Mouse (Mus musculus) layer of hippocampus, postnatal 25 days (tissue): ENCODE measurements at regions not wholly inside any gene's neighbourhood (a gene's known extent, or its start where the extent isn't known, plus 50 kb on each side); places are given as distances from the start of the nearest gene placed in this dataset.

Experiments
- DNase-seq, 2 experiments: peaks; one replicate each; pipeline ENCODE4 v3.0.0; 2022; ENCODE audit warnings: mixed read lengths in 2 of 2, low spot score in 1 of 2; ENCODE audit errors: extremely low spot score in 1 of 2

- no peak for DNase-seq
Measured at GRCm38 (mm10) chr2:124718985-124719384, 348.9 kb upstream of the Slc24a5 start.

- no peak for DNase-seq
Measured at GRCm38 (mm10) chr2:124719820-124720478, 348.0 kb upstream of the Slc24a5 start.

GRCm38 (mm10) chr2:124720593-124721445, 347.1 kb upstream of the Slc24a5 start:
- DNase-seq = peak; percentile 17 to 30

GRCm38 (mm10) chr2:124724171-124724570, 343.8 kb upstream of the Slc24a5 start:
- DNase-seq = no peak

GRCm38 (mm10) chr2:124724827-124725480, 343.0 kb upstream of the Slc24a5 start:
- no peak for DNase-seq

- DNase-seq = no peak
Measured at GRCm38 (mm10) chr2:124727979-124728378, 339.9 kb upstream of the Slc24a5 start.

GRCm38 (mm10) chr2:124732593-124732992, 335.3 kb upstream of the Slc24a5 start:
- DNase-seq = no peak

- no peak for DNase-seq
Measured at GRCm38 (mm10) chr2:124740848-124741247, 327.1 kb upstream of the Slc24a5 start.

GRCm38 (mm10) chr2:124742964-124743363, 325.0 kb upstream of the Slc24a5 start:
- no peak for DNase-seq

- no peak for DNase-seq
Measured at GRCm38 (mm10) chr2:124745045-124745444, 322.9 kb upstream of the Slc24a5 start.

GRCm38 (mm10) chr2:124747119-124747518, 320.8 kb upstream of the Slc24a5 start:
- no peak for DNase-seq

- peak in 1 of 2 experiments; percentile 21 for DNase-seq
Measured at GRCm38 (mm10) chr2:124747627-124748026, 320.3 kb upstream of the Slc24a5 start.

GRCm38 (mm10) chr2:124751832-124752231, 316.1 kb upstream of the Slc24a5 start:
- DNase-seq = no peak

GRCm38 (mm10) chr2:124753717-124754116, 314.2 kb upstream of the Slc24a5 start:
- DNase-seq = no peak

GRCm38 (mm10) chr2:124755244-124755643, 312.7 kb upstream of the Slc24a5 start:
- no peak for DNase-seq

- no peak for DNase-seq
Measured at GRCm38 (mm10) chr2:124758992-124759391, 308.9 kb upstream of the Slc24a5 start.

- no peak for DNase-seq
Measured at GRCm38 (mm10) chr2:124763650-124764049, 304.3 kb upstream of the Slc24a5 start.

- no peak for DNase-seq
Measured at GRCm38 (mm10) chr2:124764186-124764910, 303.6 kb upstream of the Slc24a5 start.

GRCm38 (mm10) chr2:124769267-124769967, 298.5 kb upstream of the Slc24a5 start:
- DNase-seq = no peak

- no peak for DNase-seq
Measured at GRCm38 (mm10) chr2:124770028-124770427, 297.9 kb upstream of the Slc24a5 start.
